Mouse (Mus musculus): ENCODE measurements at regions not wholly inside any gene's neighbourhood (a gene's known extent, or its start where the extent isn't known, plus 50 kb on each side); places are given as distances from the start of the nearest gene placed in this dataset.

DNA sequence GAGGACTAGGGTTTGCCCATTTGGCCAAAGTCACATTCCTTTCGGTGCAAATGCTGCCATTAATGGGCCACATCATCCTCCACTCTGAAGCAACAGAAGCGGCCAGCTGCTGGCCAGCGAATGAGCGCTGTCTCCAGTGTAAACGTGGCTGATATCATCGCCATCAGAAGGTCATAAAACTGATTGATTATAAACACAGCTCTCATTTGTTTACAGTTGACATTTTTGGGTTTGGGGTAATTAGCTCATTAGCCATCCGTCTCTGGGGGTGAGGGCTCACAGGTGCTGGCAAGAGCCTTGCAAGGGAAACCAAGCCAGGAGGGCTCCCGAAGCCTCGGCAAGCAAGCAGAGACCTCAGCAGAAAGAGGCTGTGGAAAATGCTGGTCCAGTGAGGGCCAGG is 101.1 kb upstream of the Bmp4 start:
- peak; percentile 87 for ATAC-seq (ENCODE audit: borderline replicate concordance, extremely low read depth, low FRiP score, low TSS enrichment)
- H3K4me2 ChIP-seq, result peak overlapping the region; percentile 6; the same call in 1 of the 2 replicates

DNA sequence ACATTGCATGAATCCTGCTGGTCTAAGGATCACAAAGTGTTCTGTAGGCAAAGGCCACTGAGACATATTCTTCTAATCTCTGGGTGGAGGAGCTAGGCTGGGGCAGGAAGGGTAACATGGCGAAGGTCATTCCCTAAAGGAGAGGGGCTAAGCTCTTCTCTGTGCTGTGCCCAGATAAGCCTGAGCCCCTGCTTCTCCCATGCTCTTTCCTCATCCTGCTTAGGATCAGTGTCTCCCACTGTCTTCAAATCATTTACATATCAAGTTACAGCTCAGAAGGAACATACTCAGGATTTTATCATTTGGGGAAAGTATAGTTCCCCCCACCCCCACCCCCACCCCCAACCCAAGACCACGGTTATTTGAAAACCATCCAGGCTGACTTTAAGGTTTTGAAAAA is 100.7 kb upstream of the Bmp4 start:
- H3K36me3 ChIP-seq, result no peaks in the 10 kb centered on the region
- no peak overlapping the region for H3K9ac ChIP-seq
- peak; percentile 64 for ATAC-seq (ENCODE audit: borderline replicate concordance, extremely low read depth, low FRiP score, low TSS enrichment)
- H3K9me3 ChIP-seq, result no peaks in the 10 kb centered on the region
- no peaks in the 10 kb centered on the region for H3K27me3 ChIP-seq
- H3K27ac ChIP-seq, result peak overlapping the region; percentile 64
- WGBS, result 27% methylated on average over 2 of the region's 2 CpGs
- no peak overlapping the region for H3K4me3 ChIP-seq
- peaks cover 12% of the 10 kb centered on the region; the same call in 1 of the 2 replicates for H3K4me1 ChIP-seq
- H3K4me2 ChIP-seq, result peak overlapping the region; percentile 6; the same call in 1 of the 2 replicates

More for the DNA sequence above, 101.1 kb upstream of the Bmp4 start:
- H3K9ac ChIP-seq, result no peak overlapping the region
- H3K36me3 ChIP-seq, result no peaks in the 10 kb centered on the region
- H3K27me3 ChIP-seq, result no peaks in the 10 kb centered on the region
- peaks cover 12% of the 10 kb centered on the region; the same call in 1 of the 2 replicates for H3K4me1 ChIP-seq
- no peaks in the 10 kb centered on the region for H3K9me3 ChIP-seq
- 33% methylated on average over 9 of the region's 9 CpGs for WGBS
- H3K4me3 ChIP-seq, result no peak overlapping the region
- H3K27ac ChIP-seq, result peak overlapping the region; percentile 1; the same call in 1 of the 2 replicates

DNA sequence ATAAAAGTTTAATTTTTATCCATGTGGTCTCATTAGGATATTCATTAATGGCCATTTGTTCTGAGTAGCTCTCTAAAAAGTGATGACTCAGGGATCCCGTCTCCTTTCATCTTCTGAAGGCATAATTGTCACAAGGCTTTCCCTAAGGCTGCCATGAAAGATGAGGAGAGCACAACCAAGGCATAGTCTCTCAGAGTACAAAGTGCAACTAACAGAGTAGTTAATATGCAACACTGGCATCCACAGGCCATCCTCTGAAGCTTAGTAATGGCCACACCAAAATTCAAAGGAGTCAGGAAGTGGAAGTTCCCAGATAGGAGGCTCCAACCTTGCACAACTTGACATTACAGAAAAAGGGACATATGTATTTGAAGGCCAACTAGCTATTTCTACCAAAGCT is 97.1 kb upstream of the Bmp4 start:
- Histone ChIP-seq H3K4me3 (no peak overlapping the region), H3K9me3 (no peaks in the 10 kb centered on the region), H3K4me2 (no peak overlapping the region), H3K27me3 (no peaks in the 10 kb centered on the region), H3K36me3 (no peaks in the 10 kb centered on the region), H3K27ac (no peak overlapping the region), H3K9ac (no peak overlapping the region), H3K4me1 (peaks cover 12% of the 10 kb centered on the region; the same call in 1 of the 2 replicates)
- no peak for ATAC-seq (ENCODE audit: borderline replicate concordance, extremely low read depth, low FRiP score, low TSS enrichment)
- WGBS, result 82% methylated on average over 1 of the region's 1 CpGs

DNA sequence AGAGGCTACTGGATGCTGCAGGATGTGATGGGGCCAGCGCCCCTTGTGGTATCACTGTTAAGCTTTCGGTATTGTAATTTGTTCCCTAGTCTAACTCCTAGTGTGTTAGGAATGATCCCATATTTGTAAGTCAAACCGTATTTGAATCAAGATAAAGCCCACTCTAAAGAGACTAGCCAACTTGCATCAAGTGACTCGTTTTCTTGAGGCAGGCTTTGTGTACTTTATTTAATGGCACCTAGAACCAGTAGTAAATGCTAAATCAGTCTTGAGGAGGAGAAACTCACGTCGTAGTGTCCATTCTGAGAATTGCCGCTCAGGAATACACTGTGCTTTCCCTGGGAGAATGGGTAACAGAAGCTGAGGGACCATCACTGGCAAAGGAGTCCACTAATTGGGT is 89.9 kb upstream of the Bmp4 start:
- H3K4me3 ChIP-seq, result no peak overlapping the region
- no peak for ATAC-seq (ENCODE audit: borderline replicate concordance, extremely low read depth, low FRiP score, low TSS enrichment)
- 75% methylated on average over 7 of the region's 7 CpGs for WGBS
- no peak overlapping the region for H3K27ac ChIP-seq
- H3K27me3 ChIP-seq, result no peaks in the 10 kb centered on the region
- H3K9ac ChIP-seq, result no peak overlapping the region
- H3K9me3 ChIP-seq, result no peaks in the 10 kb centered on the region
- no peaks in the 10 kb centered on the region for H3K36me3 ChIP-seq
- H3K4me2 ChIP-seq, result no peak overlapping the region
- H3K4me1 ChIP-seq, result no peaks in the 10 kb centered on the region

DNA sequence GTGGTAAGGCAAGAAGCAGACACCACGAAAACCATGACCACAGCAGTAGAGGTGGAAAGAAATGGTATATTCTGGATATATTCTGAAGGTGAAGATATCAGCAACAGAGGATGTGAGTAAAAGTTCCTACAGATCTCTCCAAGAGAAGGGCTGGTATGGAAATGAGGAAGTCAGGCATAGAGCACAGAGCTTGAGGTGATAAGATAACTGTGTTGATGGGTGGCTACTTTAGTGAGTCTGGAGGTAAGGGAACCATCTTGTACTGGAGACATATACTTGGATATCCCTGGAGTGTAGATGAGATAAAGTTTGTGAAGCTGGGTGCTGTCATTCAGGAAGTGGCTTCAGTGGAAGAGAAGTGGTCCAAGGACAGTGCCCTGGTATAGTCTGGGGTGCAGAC is 85.5 kb upstream of the Bmp4 start:
- no peaks in the 10 kb centered on the region for H3K9me3 ChIP-seq
- no peak overlapping the region for H3K9ac ChIP-seq
- WGBS, result 62% methylated on average over 1 of the region's 1 CpGs
- no peak overlapping the region for H3K27ac ChIP-seq
- no peaks in the 10 kb centered on the region for H3K27me3 ChIP-seq
- no peak overlapping the region for H3K4me2 ChIP-seq
- H3K36me3 ChIP-seq, result no peaks in the 10 kb centered on the region
- ATAC-seq (ENCODE audit: borderline replicate concordance, extremely low read depth, low FRiP score, low TSS enrichment), result no peak
- no peak overlapping the region for H3K4me3 ChIP-seq
- H3K4me1 ChIP-seq, result no peaks in the 10 kb centered on the region

DNA sequence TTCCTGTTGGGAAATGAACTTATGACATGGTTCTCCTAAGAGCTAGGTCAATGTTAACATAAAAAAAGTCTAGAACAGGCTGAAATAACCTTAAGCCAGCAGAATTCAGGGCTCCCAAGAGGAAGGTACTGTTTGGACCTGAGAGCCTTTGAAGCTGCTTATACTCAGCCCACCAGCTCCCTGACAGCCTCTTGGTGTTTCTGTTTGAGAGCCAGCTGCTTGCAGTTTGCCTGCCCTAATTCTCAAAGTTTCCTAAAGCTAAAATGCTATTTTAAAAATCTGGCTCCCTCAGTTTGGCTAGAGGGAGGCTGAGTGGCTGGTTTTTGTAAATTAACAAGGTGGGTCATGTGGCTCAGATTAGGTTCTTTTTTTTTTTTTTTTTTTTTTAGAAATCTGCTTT is 72.5 kb upstream of the Bmp4 start:
- H3K27me3 ChIP-seq, result no peaks in the 10 kb centered on the region

DNA sequence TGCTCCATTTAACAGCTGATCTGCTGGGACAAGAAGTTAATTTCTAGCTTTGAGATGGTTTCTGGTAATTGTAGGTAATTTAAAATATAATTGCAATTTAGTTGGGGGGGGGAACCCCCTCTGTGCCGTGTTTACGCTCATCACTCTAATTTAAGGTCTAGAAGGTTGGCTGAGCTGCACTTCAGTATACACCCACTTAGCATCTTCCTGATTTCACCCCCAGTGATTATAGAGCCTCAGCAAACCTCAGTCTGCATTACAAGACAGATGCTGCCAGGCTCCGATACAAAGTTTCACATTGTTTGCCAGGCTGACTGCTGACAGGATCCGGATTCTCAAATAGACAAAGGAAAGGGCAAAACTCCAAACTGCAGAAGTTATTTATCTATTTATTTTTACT is 71.5 kb upstream of the Bmp4 start:
- Histone ChIP-seq H3K36me3 (no peaks in the 10 kb centered on the region), H3K27me3 (no peaks in the 10 kb centered on the region), H3K4me3 (no peak overlapping the region), H3K9ac (no peak overlapping the region), H3K9me3 (no peaks in the 10 kb centered on the region), H3K27ac (no peak overlapping the region), H3K4me2 (no peak overlapping the region), H3K4me1 (peaks cover 2% of the 10 kb centered on the region; the same call in 1 of the 2 replicates)
- 67% methylated on average over 4 of the region's 4 CpGs for WGBS
- no peak for ATAC-seq (ENCODE audit: borderline replicate concordance, extremely low read depth, low FRiP score, low TSS enrichment)

More for the DNA sequence above, 72.5 kb upstream of the Bmp4 start:
- H3K4me3 ChIP-seq, result no peak overlapping the region
- H3K9me3 ChIP-seq, result no peaks in the 10 kb centered on the region
- H3K27ac ChIP-seq, result no peak overlapping the region
- peaks cover 2% of the 10 kb centered on the region; the same call in 1 of the 2 replicates for H3K4me1 ChIP-seq
- H3K9ac ChIP-seq, result no peak overlapping the region
- ATAC-seq (ENCODE audit: borderline replicate concordance, extremely low read depth, low FRiP score, low TSS enrichment), result no peak
- no peaks in the 10 kb centered on the region for H3K36me3 ChIP-seq
- H3K4me2 ChIP-seq, result no peak overlapping the region

DNA sequence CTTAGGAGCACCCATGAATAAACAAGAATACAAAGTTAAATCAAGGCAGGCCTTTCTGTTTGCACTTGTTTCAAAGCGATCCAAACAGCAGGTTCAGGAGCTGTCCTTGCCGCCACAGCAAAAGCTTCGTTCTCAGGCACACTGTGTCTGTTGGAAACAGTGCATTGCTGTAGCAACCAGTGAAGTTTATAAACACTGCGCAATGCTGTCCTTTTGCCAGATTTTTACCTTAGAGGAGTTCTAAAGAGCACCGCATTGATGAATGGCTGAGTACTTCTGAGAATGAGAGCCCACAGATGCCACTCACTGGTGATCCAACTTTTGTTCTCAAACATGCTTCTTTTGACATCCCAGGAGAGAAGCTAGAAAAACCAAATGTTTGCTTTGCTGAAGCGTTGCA is 64.0 kb upstream of the Bmp4 start:
- Histone ChIP-seq H3K27me3 (no peaks in the 10 kb centered on the region), H3K4me3 (no peak overlapping the region), H3K4me1 (no peaks in the 10 kb centered on the region), H3K4me2 (no peak overlapping the region), H3K9ac (no peak overlapping the region), H3K9me3 (no peaks in the 10 kb centered on the region), H3K27ac (no peak overlapping the region), H3K36me3 (no peaks in the 10 kb centered on the region)
- no peak for ATAC-seq (ENCODE audit: borderline replicate concordance, extremely low read depth, low FRiP score, low TSS enrichment)
- WGBS, result 44% methylated on average over 6 of the region's 6 CpGs

DNA sequence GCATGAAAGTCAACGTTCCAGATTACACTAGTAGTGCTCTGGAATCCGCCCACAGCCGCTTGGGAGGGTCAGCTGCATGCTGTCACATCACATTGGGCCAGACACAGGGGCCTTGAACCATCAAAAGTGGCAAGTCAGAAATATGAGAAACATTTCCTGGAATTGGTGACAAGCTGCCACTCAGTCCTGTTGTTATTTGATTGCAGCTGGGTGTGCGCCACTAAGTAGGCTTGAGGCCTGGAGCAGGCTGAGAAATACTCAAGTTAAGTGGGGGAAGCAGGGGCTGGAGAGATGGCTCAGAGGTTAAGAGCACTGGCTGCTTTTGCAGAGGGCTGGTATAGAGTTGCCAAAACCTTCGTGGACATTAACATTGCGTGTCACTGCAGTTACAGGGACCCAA is 51.2 kb upstream of the Bmp4 start:
- ATAC-seq (ENCODE audit: borderline replicate concordance, extremely low read depth, low FRiP score, low TSS enrichment), result no peak
- no peak overlapping the region for H3K9ac ChIP-seq
- H3K4me1 ChIP-seq, result peaks cover 11% of the 10 kb centered on the region
- WGBS, result 67% methylated on average over 6 of the region's 6 CpGs
- H3K4me2 ChIP-seq, result no peak overlapping the region
- H3K27me3 ChIP-seq, result no peaks in the 10 kb centered on the region
- H3K36me3 ChIP-seq, result no peaks in the 10 kb centered on the region
- no peaks in the 10 kb centered on the region for H3K9me3 ChIP-seq
- H3K4me3 ChIP-seq, result no peak overlapping the region
- peak overlapping the region; percentile 60 for H3K27ac ChIP-seq

Measured in lung, embryonic 15.5 days (tissue).